Mouse (Mus musculus): ENCODE data around the gene Nup214.

DNA sequence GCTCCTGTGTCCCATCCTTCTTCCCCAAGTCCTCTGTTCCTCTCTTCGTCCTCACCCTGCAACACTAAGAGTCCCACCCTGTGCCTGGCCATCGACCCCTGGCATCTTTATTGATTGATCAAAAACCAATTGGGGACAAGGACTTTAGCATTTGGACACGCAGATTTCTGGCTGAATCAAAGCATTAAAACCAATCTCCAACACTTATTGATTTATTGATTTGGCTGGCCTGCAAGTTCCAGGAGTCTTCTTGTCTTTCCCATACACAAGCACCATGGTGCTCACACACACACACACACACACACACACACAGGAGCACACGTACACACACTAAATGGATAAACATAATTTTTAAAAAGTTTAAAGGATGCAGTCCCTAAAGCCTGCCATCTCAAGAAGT is 31.2 kb upstream of the Nup214 start:
- TF ChIP-seq CTCF (IDR thresholded peaks at IDR 0.05; ENCODE audit: borderline replicate concordance, insufficient read depth, low read length) (no peak), POLR2A (IDR thresholded peaks at IDR 0.05; ENCODE audit: low read depth, low read length) (no peak)

Measured in embryonic fibroblast, embryonic 13.5 days (primary cell).